Mouse (Mus musculus): ENCODE data around the gene Atg4d. TPM values are rescaled to one million over a fixed set of nuclear protein-coding genes. Genes with fewer than 3 reads are reported as not detected.

Gene Atg4d
- total and polyA plus RNA-seq, 2 experiments: 22.3 to 42.2 TPM

DNA sequence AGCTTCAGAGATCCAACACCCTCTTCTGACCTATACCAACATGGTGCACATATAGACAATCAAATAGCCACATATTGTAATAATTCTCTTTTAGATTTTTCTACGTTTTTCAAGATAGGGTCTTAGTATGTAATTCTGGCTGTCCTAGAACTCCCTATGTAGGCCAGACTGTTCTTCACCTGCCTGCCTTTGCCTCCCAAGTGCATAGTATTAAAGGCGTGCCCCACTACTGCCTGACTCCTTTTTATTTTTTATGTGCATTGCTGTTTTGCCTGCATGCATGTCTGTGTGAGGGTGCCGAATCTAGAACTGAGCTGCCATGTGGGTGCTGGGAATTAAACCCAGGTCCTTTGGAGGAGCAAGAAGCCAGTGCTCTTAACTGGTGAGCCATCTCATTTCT lies 27.2 kb downstream of the Atg4d start:
- Histone ChIP-seq H3K9ac (ENCODE audit: low read depth, low read length) (no peak overlapping the region), H3K4me3 (ENCODE audit: insufficient read depth, low read depth, low read length) (no peak overlapping the region)
- 94% methylated on average over 3 of the region's 3 CpGs for WGBS

GRCm38 (mm10) chr9:21299014-21299413 lies 33.9 kb downstream of the Atg4d start:
- WGBS: 88% methylated on average over 10 of the region's 10 CpGs
- Histone ChIP-seq H3K27me3 (ENCODE audit: control insufficient read depth, insufficient read depth, low read length) (no peaks in the 10 kb centered on the region), H3K9ac (ENCODE audit: low read depth, low read length) (no peak overlapping the region), H3K27ac (replicated peaks; ENCODE audit: insufficient read depth, low read depth, low read length) (no peak overlapping the region), H3K36me3 (ENCODE audit: control insufficient read depth, insufficient read depth, low read length) (no peaks in the 10 kb centered on the region), H3K79me2 (ENCODE audit: control insufficient read depth, insufficient read depth, low read length) (no peaks in the 10 kb centered on the region), H3K4me1 (ENCODE audit: control insufficient read depth, insufficient read depth, low read length) (no peaks in the 10 kb centered on the region), H3K4me3 (ENCODE audit: insufficient read depth, low read depth, low read length) (no peak overlapping the region)
- no peak for TF ChIP-seq CTCF (IDR thresholded peaks at IDR 0.05; ENCODE audit: low read depth, low read length)
- TF ChIP-seq POLR2A (IDR thresholded peaks at IDR 0.05; ENCODE audit: extremely low read depth, insufficient read depth, low read length): no peak
- DNase-seq (ENCODE audit: extremely low read depth, low read depth, low spot score): no peak

More for the DNA sequence above, 27.2 kb downstream of the Atg4d start:
- peaks cover 3% of the 10 kb centered on the region; the same call in 1 of the 2 replicates for H3K79me2 ChIP-seq (ENCODE audit: control insufficient read depth, insufficient read depth, low read length)
- no peaks in the 10 kb centered on the region for H3K4me1 ChIP-seq (ENCODE audit: control insufficient read depth, insufficient read depth, low read length)
- no peak for DNase-seq (ENCODE audit: extremely low read depth, low read depth, low spot score)
- H3K27me3 ChIP-seq (ENCODE audit: control insufficient read depth, insufficient read depth, low read length): no peaks in the 10 kb centered on the region
- TF ChIP-seq CTCF (IDR thresholded peaks at IDR 0.05; ENCODE audit: low read depth, low read length): no peak
- TF ChIP-seq POLR2A (IDR thresholded peaks at IDR 0.05; ENCODE audit: extremely low read depth, insufficient read depth, low read length): no peak
- H3K36me3 ChIP-seq (ENCODE audit: control insufficient read depth, insufficient read depth, low read length): no peaks in the 10 kb centered on the region
- no peak overlapping the region for H3K27ac ChIP-seq (replicated peaks; ENCODE audit: insufficient read depth, low read depth, low read length)

DNA sequence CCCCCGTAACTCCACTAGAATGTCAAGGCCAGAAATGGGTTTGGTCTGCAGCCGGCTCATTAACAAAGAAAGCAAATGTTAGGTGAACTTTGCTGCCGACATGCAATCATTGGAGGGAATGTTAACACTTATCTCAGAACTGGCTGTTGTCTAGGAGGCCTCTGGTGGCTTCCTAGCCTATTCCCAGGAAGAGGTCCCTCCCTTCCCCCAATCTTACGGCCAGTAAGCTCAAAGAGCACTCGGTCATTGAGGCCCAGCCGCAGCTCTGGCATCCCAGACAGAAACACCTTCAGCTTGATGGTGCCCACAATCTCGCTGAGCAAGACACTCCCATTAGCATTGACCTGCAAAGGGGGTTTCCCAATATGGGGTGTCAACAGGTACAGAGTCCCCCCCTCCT lies 40.0 kb downstream of the Atg4d start:
- no peak for DNase-seq (ENCODE audit: extremely low read depth, low read depth, low spot score)
- H3K27me3 ChIP-seq (ENCODE audit: control insufficient read depth, insufficient read depth, low read length): no peaks in the 10 kb centered on the region
- no peak for TF ChIP-seq POLR2A (IDR thresholded peaks at IDR 0.05; ENCODE audit: extremely low read depth, insufficient read depth, low read length)
- no peak for TF ChIP-seq CTCF (IDR thresholded peaks at IDR 0.05; ENCODE audit: low read depth, low read length)
- H3K36me3 ChIP-seq (ENCODE audit: control insufficient read depth, insufficient read depth, low read length): no peaks in the 10 kb centered on the region
- no peak overlapping the region for H3K4me3 ChIP-seq (ENCODE audit: insufficient read depth, low read depth, low read length)
- H3K79me2 ChIP-seq (ENCODE audit: control insufficient read depth, insufficient read depth, low read length): no peaks in the 10 kb centered on the region
- H3K9ac ChIP-seq (ENCODE audit: low read depth, low read length): no peak overlapping the region
- H3K4me1 ChIP-seq (ENCODE audit: control insufficient read depth, insufficient read depth, low read length): no peaks in the 10 kb centered on the region
- H3K27ac ChIP-seq (replicated peaks; ENCODE audit: insufficient read depth, low read depth, low read length): no peak overlapping the region
- WGBS: 78% methylated on average over 7 of the region's 7 CpGs

DNA sequence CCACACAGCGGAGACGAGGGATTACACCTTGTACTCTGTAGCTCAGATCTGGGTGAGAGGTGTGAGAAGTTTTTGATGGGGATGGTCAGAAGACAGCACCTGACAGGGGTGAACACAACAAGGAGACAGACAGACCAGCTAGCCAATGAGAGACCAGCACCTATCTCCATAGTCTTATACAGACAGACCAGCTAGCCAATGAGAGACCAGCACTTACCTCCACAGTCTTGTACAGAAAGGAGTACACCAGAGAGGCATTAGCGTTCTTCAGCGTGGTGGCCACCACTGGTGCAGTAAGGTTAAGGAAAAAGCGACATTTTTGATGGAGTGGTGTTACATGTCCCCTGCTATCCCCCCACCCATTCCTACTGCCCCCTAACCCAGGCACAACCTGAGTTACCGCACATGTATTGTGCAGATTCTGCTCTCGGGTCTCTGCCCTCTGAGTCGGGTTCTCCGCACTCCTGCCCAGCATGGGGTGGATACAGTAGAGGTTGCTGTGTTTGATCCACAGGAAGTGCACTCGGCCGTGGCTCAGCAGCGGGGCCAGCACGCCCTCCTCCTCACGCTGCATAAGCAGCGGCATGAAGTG lies 44.2 kb downstream of the Atg4d start:
- WGBS: 76% methylated on average over 15 of the region's 15 CpGs
- no peak for TF ChIP-seq CTCF (IDR thresholded peaks at IDR 0.05; ENCODE audit: low read depth, low read length)
- no peak for TF ChIP-seq POLR2A (IDR thresholded peaks at IDR 0.05; ENCODE audit: extremely low read depth, insufficient read depth, low read length)
- no peaks in the 10 kb centered on the region for H3K79me2 ChIP-seq (ENCODE audit: control insufficient read depth, insufficient read depth, low read length)
- no peak for DNase-seq (ENCODE audit: extremely low read depth, low read depth, low spot score)
- H3K36me3 ChIP-seq (ENCODE audit: control insufficient read depth, insufficient read depth, low read length): no peaks in the 10 kb centered on the region
- no peak overlapping the region for H3K4me3 ChIP-seq (ENCODE audit: insufficient read depth, low read depth, low read length)
- no peaks in the 10 kb centered on the region for H3K4me1 ChIP-seq (ENCODE audit: control insufficient read depth, insufficient read depth, low read length)
- peaks cover 6% of the 10 kb centered on the region for H3K27me3 ChIP-seq (ENCODE audit: control insufficient read depth, insufficient read depth, low read length)
- no peak overlapping the region for H3K27ac ChIP-seq (replicated peaks; ENCODE audit: insufficient read depth, low read depth, low read length)
- H3K9ac ChIP-seq (ENCODE audit: low read depth, low read length): no peak overlapping the region

DNA sequence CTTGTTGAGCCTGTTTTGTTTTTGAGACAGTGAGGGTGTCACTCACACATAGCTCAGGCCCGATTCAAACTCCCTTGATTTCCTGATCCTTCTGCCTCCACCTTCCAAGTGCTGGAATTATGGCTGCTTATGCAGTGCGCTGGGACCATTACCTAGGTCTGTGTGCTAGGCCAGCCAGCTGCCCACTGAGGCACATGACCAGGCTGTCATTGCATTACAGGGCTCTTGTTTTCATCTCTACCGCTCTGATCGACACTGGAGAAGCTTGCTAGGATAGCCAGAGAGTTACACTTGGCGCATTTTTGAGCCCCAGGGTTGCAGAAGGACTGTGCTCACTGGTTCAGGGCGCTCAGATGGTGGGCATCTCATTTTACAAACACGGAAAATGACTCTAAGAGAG lies 46.6 kb downstream of the Atg4d start:
- 60% methylated on average over 7 of the region's 7 CpGs for WGBS
- Histone ChIP-seq H3K4me1 (ENCODE audit: control insufficient read depth, insufficient read depth, low read length) (no peaks in the 10 kb centered on the region), H3K9ac (ENCODE audit: low read depth, low read length) (no peak overlapping the region), H3K36me3 (ENCODE audit: control insufficient read depth, insufficient read depth, low read length) (no peaks in the 10 kb centered on the region), H3K79me2 (ENCODE audit: control insufficient read depth, insufficient read depth, low read length) (no peaks in the 10 kb centered on the region), H3K4me3 (ENCODE audit: insufficient read depth, low read depth, low read length) (0 out of 2 replicates have a peak overlapping the region, but pooled peaks have one; percentile 7), H3K27ac (replicated peaks; ENCODE audit: insufficient read depth, low read depth, low read length) (no peak overlapping the region), H3K27me3 (ENCODE audit: control insufficient read depth, insufficient read depth, low read length) (peaks cover 6% of the 10 kb centered on the region)
- no peak for DNase-seq (ENCODE audit: extremely low read depth, low read depth, low spot score)
- TF ChIP-seq CTCF (IDR thresholded peaks at IDR 0.05; ENCODE audit: low read depth, low read length) (no peak), POLR2A (IDR thresholded peaks at IDR 0.05; ENCODE audit: extremely low read depth, insufficient read depth, low read length) (no peak)

DNA sequence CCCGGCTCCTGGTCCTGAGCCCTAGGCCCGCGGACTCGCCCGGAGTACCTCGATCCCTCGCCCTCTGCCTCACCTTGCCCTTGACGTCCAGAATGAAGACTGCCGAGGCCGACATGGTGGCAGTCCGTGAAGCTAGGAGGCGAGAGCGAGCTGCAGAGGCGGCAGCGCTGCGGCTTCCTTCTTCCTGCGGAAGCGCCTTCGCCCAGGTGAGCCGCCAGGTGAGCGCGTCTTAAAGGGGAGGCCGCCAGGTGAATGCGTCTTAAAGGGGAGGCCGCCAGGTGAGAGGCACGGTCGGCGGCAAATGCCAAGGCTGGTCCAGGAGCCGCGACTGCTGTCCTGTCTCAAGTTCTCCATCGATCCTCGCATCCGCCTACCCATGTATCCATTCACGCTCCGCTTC lies 47.0 kb downstream of the Atg4d start, which contains the start of gene Ap1m2:
Gene Ap1m2 (minus strand): TSS at position 204 of the 400 bp plus-strand sequence.
- WGBS: 20% methylated on average over 35 of the region's 35 CpGs
- H3K27me3 ChIP-seq (ENCODE audit: control insufficient read depth, insufficient read depth, low read length): peaks cover 6% of the 10 kb centered on the region
- TF ChIP-seq POLR2A (IDR thresholded peaks at IDR 0.05; ENCODE audit: extremely low read depth, insufficient read depth, low read length) (no peak), CTCF (IDR thresholded peaks at IDR 0.05; ENCODE audit: low read depth, low read length) (no peak)
- H3K4me3 ChIP-seq (ENCODE audit: insufficient read depth, low read depth, low read length): peak within 1 kb of the TSS; percentile 7; the same call in 1 of the 2 replicates
- H3K4me1 ChIP-seq (ENCODE audit: control insufficient read depth, insufficient read depth, low read length): no peaks in the 10 kb centered on the region
- no peak within 1 kb of the TSS for H3K9ac ChIP-seq (ENCODE audit: low read depth, low read length)
- H3K79me2 ChIP-seq (ENCODE audit: control insufficient read depth, insufficient read depth, low read length): no peaks in the 10 kb centered on the region
- H3K36me3 ChIP-seq (ENCODE audit: control insufficient read depth, insufficient read depth, low read length): no peaks in the 10 kb centered on the region
- DNase-seq (ENCODE audit: extremely low read depth, low read depth, low spot score): no peak
- no peak within 1 kb of the TSS for H3K27ac ChIP-seq (replicated peaks; ENCODE audit: insufficient read depth, low read depth, low read length)
